Mouse (Mus musculus) ES-E14 (cell line): Measurements from ENCODE around the gene Acad10.

ENCODE experiments used
- CHD2 ChIP-seq: IDR thresholded peaks from 2 replicates; pipeline ENCODE4 v1.6.1; 2014; ENCODE audit warnings: mild to moderate bottlenecking, low read depth, low read length, inconsistent platforms
- HCFC1 ChIP-seq: IDR thresholded peaks from 2 replicates; pipeline ENCODE4 v1.6.1; 2012; ENCODE audit warnings: low read length, inconsistent platforms, borderline replicate concordance; ENCODE audit not compliant: insufficient read depth
- ZC3H11A ChIP-seq: IDR thresholded peaks from 2 replicates; pipeline ENCODE4 v1.6.1; 2012; ENCODE audit warnings: low read depth, mild to moderate bottlenecking, inconsistent platforms, low read length, borderline replicate concordance
- ZNF384 ChIP-seq: IDR thresholded peaks from 2 replicates; pipeline ENCODE4 v1.6.1; 2012; ENCODE audit warnings: low read depth, low read length, inconsistent platforms

- no peak for TF ChIP-seq CHD2
- no peak for TF ChIP-seq HCFC1
- no peak for TF ChIP-seq ZC3H11A
- TF ChIP-seq ZNF384 = no peak
Measured at GRCm38 (mm10) chr5:121667067-121667466, 6.8 kb upstream of the Acad10 start.
